Mouse (Mus musculus) lung, adult 2 months (tissue): ENCODE data around the gene Hdhd5.

Experiments used
- CTCF ChIP-seq: fragments of 200-500 bp; IDR thresholded peaks from 2 replicates; pipeline ENCODE4 v1.5.1; 2011; ENCODE audit warnings: mild to moderate bottlenecking, low read length, control low read depth; ENCODE audit not compliant: insufficient read depth
- POLR2A ChIP-seq: fragments of 200-500 bp; IDR thresholded peaks from 2 replicates; pipeline ENCODE4 v1.6.1; 2011; ENCODE audit warnings: low read depth, mild to moderate bottlenecking, control low read depth, low read length, borderline replicate concordance; ENCODE audit errors: extremely low read depth

- no peak for TF ChIP-seq CTCF
- TF ChIP-seq POLR2A, result no peak
Measured at GRCm38 (mm10) chr6:120539781-120540231, 8.7 kb upstream of the Hdhd5 start.
